Mouse (Mus musculus) heart, adult 2 months (tissue): ENCODE results near the gene Tex44.

Experiments
- CTCF ChIP-seq: fragments of 200-600 bp; IDR thresholded peaks from 2 replicates; pipeline ENCODE4 v1.8.1; 2022; ENCODE audit warnings: antibody characterized with exemption, mild to moderate bottlenecking, moderate library complexity
- POLR2A ChIP-seq: fragments of 200-500 bp; IDR thresholded peaks from 2 replicates; pipeline ENCODE4 v1.6.1; 2011; ENCODE audit warnings: mild to moderate bottlenecking, low read depth, low read length, control low read depth; ENCODE audit not compliant: insufficient read depth

- TF ChIP-seq POLR2A = no peak
- TF ChIP-seq CTCF = no peak
Observed at GRCm38 (mm10) chr1:86442832-86443231, 16.7 kb downstream of the Tex44 start.
